Comparison of ENCODE assay signal across 8 mouse cellular contexts in the genomic region with DNA sequence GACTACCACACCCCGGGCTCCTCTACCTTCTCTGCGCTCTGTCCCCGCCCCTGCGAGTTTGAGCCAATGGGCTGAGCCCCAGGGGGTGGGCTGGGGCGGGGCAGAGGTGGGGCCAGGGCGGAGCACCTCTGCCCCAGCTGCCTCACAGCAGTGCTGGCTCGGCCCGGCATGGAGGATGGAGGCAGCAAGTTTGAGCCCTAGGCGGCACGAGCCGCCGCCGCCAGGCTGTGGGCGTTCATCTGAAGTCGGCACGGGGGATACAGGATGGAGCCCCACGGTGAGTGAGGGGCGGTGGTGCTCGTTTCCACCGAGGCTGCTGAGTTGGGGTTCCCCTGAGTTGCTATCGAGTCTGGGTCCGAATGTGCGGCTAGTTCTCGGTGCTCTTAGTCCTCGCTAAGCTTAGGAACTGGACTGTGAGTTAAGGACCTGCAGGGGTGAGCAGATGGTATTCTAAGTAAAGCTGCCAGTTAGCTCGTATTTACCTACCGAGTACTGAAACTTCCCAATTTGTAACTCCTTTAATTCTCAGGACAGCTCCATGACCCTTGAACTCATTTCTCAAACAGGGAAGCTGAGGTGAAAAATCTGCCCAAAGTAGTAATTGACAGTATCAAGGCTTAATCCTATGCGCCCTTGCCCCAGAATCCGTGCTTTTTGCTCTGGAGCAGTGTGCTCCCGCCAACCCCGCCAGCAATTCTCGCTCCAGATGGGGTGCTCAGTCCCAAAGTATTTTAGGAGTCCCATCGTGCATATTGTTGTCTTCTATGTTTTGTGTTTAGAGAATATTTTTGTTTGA. TPM values are rescaled to one million over a fixed set of nuclear protein-coding genes. Genes with fewer than 3 reads are reported as not detected.
DNase-seq lines count a peak whose midpoint lies in the region; ATAC-seq and TF ChIP-seq lines count a peak whose summit lies in the region.

No protein-coding gene starts in this region.

- H3K4me2 ChIP-seq in forebrain, embryonic 16.5 days (ENCODE audit: low read length), result peak overlapping the region; percentile 83
- H3K4me2 ChIP-seq in lung, embryonic 14.5 days, result peak overlapping the region; percentile 79

- peak overlapping the region; percentile 43 for H3K9ac ChIP-seq in MEL (ENCODE audit: control insufficient read depth, low read depth, low read length, poor library complexity, severe bottlenecking)
- H3K9ac ChIP-seq in forebrain, embryonic 16.5 days (replicated peaks; ENCODE audit: low read depth, low read length), result peak overlapping the region; percentile 59
- H3K9ac ChIP-seq in lung, embryonic 14.5 days, result peak overlapping the region; percentile 56

- WGBS in forebrain, embryonic 16.5 days, result under 1% methylated on average over 33 of the region's 33 CpGs
- under 1% methylated on average over 33 of the region's 33 CpGs for WGBS in lung, embryonic 14.5 days
- 9% methylated on average over 33 of the region's 33 CpGs for WGBS in olfactory bulb, adult 2 months

- DNase-seq in MEL (ENCODE audit: low read depth, low spot score), result peak; percentile 79
- DNase-seq in cerebellum, adult 18-20 months, result peak; percentile 61 to 66
- DNase-seq in heart, postnatal 25 days (ENCODE audit: low spot score), result peak; percentile 87
- peak; percentile 72 to 78 for DNase-seq in layer of hippocampus, adult 2 months (ENCODE audit: low spot score in 2 of 2)
- DNase-seq in lung, embryonic 14.5 days, result peak; percentile 94
- peak; percentile 68 to 71 for DNase-seq in thymus, adult 18-20 months

- peak in 1 of 2 experiments; percentile 45; a peak in 1 of 4 replicates for TF ChIP-seq POLR2A in MEL (IDR thresholded peaks at IDR 0.05; ENCODE audit: control insufficient read depth in 1 of 2, insufficient read depth in 1 of 2, low read depth in 1 of 2, low read length in 2 of 2, poor library complexity in 1 of 2)
- TF ChIP-seq POLR2A in olfactory bulb, adult 2 months (IDR thresholded peaks at IDR 0.05; ENCODE audit: insufficient read depth, low read depth, low read length), result peak; percentile 58; the same call in 1 of the 2 replicates

- intact Hi-C loops in heart, postnatal 25 days (cut with DNase I), result loop anchor here (1.0 to 10.0 kb wide), 5 partner anchors 83 to 327 kb away; partner anchors contain the start of gene Bcar3

- peak overlapping the region; percentile 53 to 58; a peak in 3 of 4 replicates for H3K4me3 ChIP-seq in MEL (ENCODE audit: control insufficient read depth in 1 of 2, insufficient read depth in 1 of 2, low read depth in 2 of 2, low read length in 2 of 2)
- H3K4me3 ChIP-seq in forebrain, embryonic 16.5 days (replicated peaks; ENCODE audit: low read length), result peak overlapping the region; percentile 52
- peak overlapping the region; percentile 76 for H3K4me3 ChIP-seq in layer of hippocampus, adult 2 months
- peak overlapping the region; percentile 53 for H3K4me3 ChIP-seq in lung, embryonic 14.5 days (ENCODE audit: low read depth, low read length)
- H3K4me3 ChIP-seq in olfactory bulb, adult 2 months (ENCODE audit: insufficient read depth, low read depth, low read length), result peak overlapping the region; percentile 77

- H3K4me1 ChIP-seq in MEL (ENCODE audit: control insufficient read depth in 1 of 2, insufficient read depth in 2 of 2, low read length in 2 of 2), result peaks cover 0 to 4% of the 10 kb centered on the region in 2 experiments; a peak in 1 of 4 replicates
- peaks cover 16% of the 10 kb centered on the region for H3K4me1 ChIP-seq in forebrain, embryonic 16.5 days (replicated peaks; ENCODE audit: control insufficient read depth, insufficient read depth, low read length)
- H3K4me1 ChIP-seq in lung, embryonic 14.5 days (ENCODE audit: insufficient read depth), result no peaks in the 10 kb centered on the region
- peaks cover 7% of the 10 kb centered on the region for H3K4me1 ChIP-seq in olfactory bulb, adult 2 months (ENCODE audit: control insufficient read depth, insufficient read depth, low read length)

- no peaks in the 10 kb centered on the region for H3K9me3 ChIP-seq in MEL (replicated peaks; ENCODE audit: insufficient read depth, low read length)
- H3K9me3 ChIP-seq in forebrain, embryonic 16.5 days (ENCODE audit: control insufficient read depth, low read length), result no peaks in the 10 kb centered on the region
- H3K9me3 ChIP-seq in lung, embryonic 14.5 days (ENCODE audit: low read depth, low read length), result no peaks in the 10 kb centered on the region

- no peak for TF ChIP-seq EP300 in MEL (IDR thresholded peaks at IDR 0.05; ENCODE audit: low read depth in 1 of 2, low read length in 2 of 2)

- TF ChIP-seq RAD21 in MEL (IDR thresholded peaks at IDR 0.05; ENCODE audit: low read depth, low read length), result no peak

- peak; percentile 99 for ATAC-seq in forebrain, embryonic 16.5 days
- ATAC-seq in lung, embryonic 14.5 days (ENCODE audit: insufficient read depth), result peak; percentile 100

- no peak overlapping the region for H3K27ac ChIP-seq in MEL (ENCODE audit: control insufficient read depth, low read depth, low read length)
- no peak overlapping the region; the same call in 1 of the 2 replicates for H3K27ac ChIP-seq in forebrain, embryonic 16.5 days (ENCODE audit: low read length)
- peak overlapping the region; percentile 33; the same call in 1 of the 2 replicates for H3K27ac ChIP-seq in layer of hippocampus, adult 2 months
- H3K27ac ChIP-seq in lung, embryonic 14.5 days (ENCODE audit: low read depth), result no peak overlapping the region
- H3K27ac ChIP-seq in olfactory bulb, adult 2 months (ENCODE audit: insufficient read depth, low read depth, low read length), result no peak overlapping the region

- no peaks in the 10 kb centered on the region; a peak in 3 of 4 replicates for H3K27me3 ChIP-seq in MEL (ENCODE audit: control insufficient read depth in 1 of 2, insufficient read depth in 2 of 2, low read length in 2 of 2)
- peaks cover 7% of the 10 kb centered on the region for H3K27me3 ChIP-seq in forebrain, embryonic 16.5 days (replicated peaks; ENCODE audit: control insufficient read depth, insufficient read depth, low read length)
- no peaks in the 10 kb centered on the region for H3K27me3 ChIP-seq in lung, embryonic 14.5 days (ENCODE audit: insufficient read depth, low read length)

- no peaks in the 10 kb centered on the region for H3K79me2 ChIP-seq in MEL (ENCODE audit: control insufficient read depth, insufficient read depth, low read length, poor library complexity)

- TF ChIP-seq CTCF in MEL (IDR thresholded peaks at IDR 0.05 in 2 of 3, conservative IDR thresholded peaks at IDR 0.05 in 1 of 3; ENCODE audit: control insufficient read depth in 1 of 3, insufficient read depth in 1 of 3, low read depth in 2 of 3, low read length in 3 of 3, poor library complexity in 1 of 3, severe bottlenecking in 1 of 3), result no peak
- no peak for TF ChIP-seq CTCF in layer of hippocampus, adult 2 months (conservative IDR thresholded peaks at IDR 0.05)
- TF ChIP-seq CTCF in lung, embryonic 14.5 days (IDR thresholded peaks at IDR 0.05; ENCODE audit: low read depth), result no peak
- TF ChIP-seq CTCF in olfactory bulb, adult 2 months (IDR thresholded peaks at IDR 0.05; ENCODE audit: insufficient read depth, low read depth, low read length), result no peak

- no peaks in the 10 kb centered on the region for H3K36me3 ChIP-seq in MEL (ENCODE audit: control insufficient read depth in 1 of 2, insufficient read depth in 2 of 2, low read length in 2 of 2)
- H3K36me3 ChIP-seq in forebrain, embryonic 16.5 days (ENCODE audit: control insufficient read depth, insufficient read depth), result no peaks in the 10 kb centered on the region
- no peaks in the 10 kb centered on the region for H3K36me3 ChIP-seq in lung, embryonic 14.5 days (ENCODE audit: insufficient read depth)

TF ChIP-seq in MEL, 35 proteins besides CTCF, POLR2A, EP300 and RAD21:
- TF ChIP-seq MYB (IDR thresholded peaks at IDR 0.05; ENCODE audit: low read depth, low read length) (no peak), USF1 (IDR thresholded peaks at IDR 0.05; ENCODE audit: low read depth, low read length) (no peak), NELFE (IDR thresholded peaks at IDR 0.05; ENCODE audit: low read depth, low read length) (no peak), MEF2A (IDR thresholded peaks at IDR 0.05; ENCODE audit: extremely low read depth, insufficient replicate concordance, low read depth, low read length, poor library complexity, severe bottlenecking) (no peak), ELF1 (IDR thresholded peaks at IDR 0.05; ENCODE audit: low read depth, low read length) (no peak), TCF12 (IDR thresholded peaks at IDR 0.05; ENCODE audit: low read depth, low read length) (no peak), MAZ (IDR thresholded peaks at IDR 0.05; ENCODE audit: low read depth, low read length) (no peak), POLR2AphosphoS2 (IDR thresholded peaks at IDR 0.05; ENCODE audit: low read length) (no peak), ZMIZ1 (IDR thresholded peaks at IDR 0.05; ENCODE audit: low read depth, low read length) (no peak), HCFC1 (IDR thresholded peaks at IDR 0.05; ENCODE audit: low read depth, low read length) (no peak), GATA1 (IDR thresholded peaks at IDR 0.05; ENCODE audit: low read depth, low read length) (no peak), ZC3H11A (IDR thresholded peaks at IDR 0.05; ENCODE audit: low read depth, low read length) (no peak), MXI1 (IDR thresholded peaks at IDR 0.05; ENCODE audit: low read depth, low read length) (no peak), E2F4 (IDR thresholded peaks at IDR 0.05; ENCODE audit: borderline replicate concordance, low read depth, low read length) (no peak), MAFK (IDR thresholded peaks at IDR 0.05; ENCODE audit: borderline replicate concordance, low read depth, low read length) (no peak), NRF1 (IDR thresholded peaks at IDR 0.05; ENCODE audit: insufficient read depth, low read depth, low read length, poor library complexity, severe bottlenecking) (no peak)

RNA-seq across cellular contexts. Expression of gene Arhgap29, which starts 15.5 kb away (rescaled TPM):
- 0.23 and 0.36 TPM in 2 replicates for total RNA-seq in MEL (2012; rRNA removed)
- under 1 TPM in 1 of 2 experiments, not detected in 1; 0.19 TPM for polyA plus RNA-seq in MEL (2012; ENCODE audit: insufficient read depth in 1 of 2, insufficient read length in 2 of 2, low read depth in 1 of 2, low replicate concordance in 2 of 2, missing spikeins in 1 of 2)
- polyA plus RNA-seq in forebrain, embryonic 16.5 days (2015; fragmentation: Nextera tagmentation; extraction: Ambion mirVana), result 18.3 and 27.8 TPM in 2 replicates
- total RNA-seq in heart, postnatal 25 days (2021), result 10 to 100 TPM; 50.0 to 53.1 TPM
- 10 to 100 TPM; 14.0 to 16.9 TPM for total RNA-seq in layer of hippocampus, adult 2 months (2021)
- polyA plus RNA-seq in lung, embryonic 14.5 days (2014; fragmentation: Nextera tagmentation; extraction: Ambion mirVana), result 66.2 and 71.3 TPM in 2 replicates
- polyA plus RNA-seq in olfactory bulb, adult 2 months (2012; ENCODE audit: insufficient read depth, insufficient read length, low replicate concordance, missing spikeins), result not detected in 2 replicates
